Mouse (Mus musculus) ovary, postnatal 10 days (tissue): ENCODE data around the gene Gm28171.
"Not testable (repeated sequence)": the region's sequence is repeated elsewhere in the genome, so short reads cannot be mapped to it uniquely, and the experiment has no call there.

ENCODE experiments used
- DNase-seq: peaks from one replicate; pipeline ENCODE4 v3.0.0; 2022; ENCODE audit warnings: low spot score

The Gm28171 gene

GRCm38 (mm10) chrY:5793095-5793494, at the start of gene Gm28171:
Gene Gm28171, plus strand, starts transcription at chrY:5793395.
- not testable (repeated sequence) for DNase-seq
